Mouse (Mus musculus) heart, adult 2 months (tissue): ENCODE measurements around the gene D3Ertd254e. TPM values are rescaled to one million over a fixed set of nuclear protein-coding genes. Genes with fewer than 3 reads are reported as not detected.
A peak's percentile ranks its signal among the peaks of the same experiment; 100 is the strongest.

ENCODE experiments used
- DNase-seq, 2 experiments: peaks; one replicate each; pipeline ENCODE4 v3.0.0; 2021
- H3K27ac ChIP-seq: fragments of 200-600 bp; 2 replicates; pipeline ENCODE4 v1.8.1; 2022
- H3K27me3 ChIP-seq: fragments of 200-500 bp; 2 replicates; pipeline ENCODE4 v1.6.1; 2012; ENCODE audit warnings: mild to moderate bottlenecking, low read length, inconsistent platforms, mixed read lengths; ENCODE audit not compliant: control insufficient read depth, insufficient read depth
- H3K36me3 ChIP-seq: fragments of 200-500 bp; 2 replicates; pipeline ENCODE4 v1.6.1; 2012; ENCODE audit warnings: low read length, inconsistent platforms; ENCODE audit not compliant: control insufficient read depth, insufficient read depth
- H3K4me1 ChIP-seq: fragments of 200-500 bp; 2 replicates; pipeline ENCODE4 v1.6.1; 2011; ENCODE audit warnings: low read length; ENCODE audit not compliant: control insufficient read depth, insufficient read depth
- H3K4me3 ChIP-seq: fragments of 200-600 bp; 2 replicates; pipeline ENCODE4 v1.8.1; 2022
- H3K79me2 ChIP-seq: fragments of 200-500 bp; replicated peaks from 2 replicates; pipeline ENCODE4 v1.6.1; 2012; ENCODE audit warnings: mild to moderate bottlenecking, inconsistent platforms, low read length, moderate library complexity, mixed read lengths; ENCODE audit not compliant: control insufficient read depth, insufficient read depth
- H3K9ac ChIP-seq: fragments of 200-500 bp; 2 replicates; pipeline ENCODE4 v1.6.1; 2012; ENCODE audit warnings: low read depth, mild to moderate bottlenecking, control low read depth, inconsistent platforms, low read length, mixed read lengths
- CTCF ChIP-seq: fragments of 200-600 bp; IDR thresholded peaks from 2 replicates; pipeline ENCODE4 v1.8.1; 2022; ENCODE audit warnings: antibody characterized with exemption, mild to moderate bottlenecking, moderate library complexity
- EP300 ChIP-seq: fragments of 200-500 bp; IDR thresholded peaks from 2 replicates; pipeline ENCODE4 v1.6.1; 2011; ENCODE audit warnings: low read depth, low read length, control low read depth; ENCODE audit not compliant: insufficient read depth
- POLR2A ChIP-seq: fragments of 200-500 bp; IDR thresholded peaks from 2 replicates; pipeline ENCODE4 v1.6.1; 2011; ENCODE audit warnings: mild to moderate bottlenecking, low read depth, low read length, control low read depth; ENCODE audit not compliant: insufficient read depth
- WGBS: fragments of 180-500 bp; shearing (Covaris S2); methylation state at CpG from one replicate; pipeline ENCODE4 v1.1.7; 2018; 5-methylcytosine and 5-hydroxymethylcytosine counted together
- intact Hi-C: fragments of 180-260 bp; cut with DNase I; formaldehyde crosslinking; loops from one replicate; pipeline ENCODE4 v1.15.1; 2025
- polyA plus RNA-seq: library from polyadenylated mRNA; depleted of rRNA; stranded (reverse); fragments of >200 nt; gene quantifications from 2 replicates; pipeline ENCODE4 v1.2.3, GENCODE M21; 2012
- total RNA-seq, 2 experiments: library from RNA; stranded (reverse); gene quantifications; 2 replicates each; pipeline ENCODE4 v1.2.3; 2021

Gene D3Ertd254e
- total and polyA plus RNA-seq, 3 experiments: 0.96 to 3.7 (median 3.4) TPM

- Histone ChIP-seq H3K4me1 (no peaks in the 10 kb centered on the region), H3K4me3 (no peak overlapping the region), H3K9ac (no peak overlapping the region), H3K79me2 (no peaks in the 10 kb centered on the region), H3K27ac (no peak overlapping the region), H3K36me3 (no peaks in the 10 kb centered on the region), H3K27me3 (no peaks in the 10 kb centered on the region)
- TF ChIP-seq POLR2A: no peak
- no peak for TF ChIP-seq EP300
- no peak for TF ChIP-seq CTCF
- no peak for DNase-seq
- intact Hi-C loops: no loop called here
- whole genome bisulfite sequencing: 54% methylated on average over 1 of the region's 1 CpGs
Observed at GRCm38 (mm10) chr3:36138171-36138660, 12.6 kb upstream of the D3Ertd254e start.

- H3K4me3 ChIP-seq: no peak overlapping the region
- H3K27ac ChIP-seq: no peak overlapping the region
- no peak overlapping the region for H3K9ac ChIP-seq
- DNase-seq: no peak
- H3K79me2 ChIP-seq: no peaks in the 10 kb centered on the region
- no peaks in the 10 kb centered on the region for H3K4me1 ChIP-seq
- no peaks in the 10 kb centered on the region for H3K36me3 ChIP-seq
- no peak for TF ChIP-seq CTCF
- no peak for TF ChIP-seq POLR2A
- no peak for TF ChIP-seq EP300
- H3K27me3 ChIP-seq: no peaks in the 10 kb centered on the region
- intact Hi-C loops: no loop called here
Observed at GRCm38 (mm10) chr3:36138996-36139395, 11.8 kb upstream of the D3Ertd254e start.

GRCm38 (mm10) chr3:36150537-36150933 lies 282 bp upstream of the D3Ertd254e start:
- intact Hi-C loops: loop anchor here (5.0 kb wide), 2 partner anchors 83 to 153 kb away; partner anchors contain the start of gene Acad9
- TF ChIP-seq EP300: no peak
- no peak for TF ChIP-seq POLR2A
- TF ChIP-seq CTCF: no peak
- 16% methylated on average over 1 of the region's 1 CpGs for WGBS

GRCm38 (mm10) chr3:36155268-36155667 lies 4.5 kb downstream of the D3Ertd254e start:
- 22% methylated on average over 5 of the region's 5 CpGs for WGBS
- Histone ChIP-seq H3K4me1 (peaks cover 2% of the 10 kb centered on the region), H3K36me3 (no peaks in the 10 kb centered on the region), H3K27ac (no peak overlapping the region), H3K9ac (no peak overlapping the region), H3K27me3 (no peaks in the 10 kb centered on the region), H3K79me2 (peaks cover 3% of the 10 kb centered on the region; the same call in 1 of the 2 replicates), H3K4me3 (no peak overlapping the region)
- TF ChIP-seq POLR2A: no peak
- TF ChIP-seq CTCF: no peak
- no peak for TF ChIP-seq EP300
- intact Hi-C loops: no loop called here
- no peak for DNase-seq

More at GRCm38 (mm10) chr3:36150537-36150933, 282 bp upstream of the D3Ertd254e start:
- Histone ChIP-seq H3K4me1 (peaks cover 2% of the 10 kb centered on the region), H3K9ac (no peak overlapping the region), H3K79me2 (peaks cover 1% of the 10 kb centered on the region; the same call in 1 of the 2 replicates), H3K4me3 (peak overlapping the region; percentile 78), H3K27me3 (no peaks in the 10 kb centered on the region), H3K27ac (peak overlapping the region; percentile 59; the same call in 1 of the 2 replicates), H3K36me3 (no peaks in the 10 kb centered on the region)
- no peak for DNase-seq

- H3K27me3 ChIP-seq: no peaks in the 10 kb centered on the region
- H3K9ac ChIP-seq: no peak overlapping the region
- H3K4me1 ChIP-seq: no peaks in the 10 kb centered on the region
- no peaks in the 10 kb centered on the region for H3K79me2 ChIP-seq
- no peak for DNase-seq
- 86% methylated on average over 1 of the region's 1 CpGs for WGBS
- H3K27ac ChIP-seq: no peak overlapping the region
- TF ChIP-seq CTCF: no peak
- TF ChIP-seq POLR2A: no peak
- no peak for TF ChIP-seq EP300
- H3K36me3 ChIP-seq: no peaks in the 10 kb centered on the region
- H3K4me3 ChIP-seq: no peak overlapping the region
- intact Hi-C loops: no loop called here
Observed at GRCm38 (mm10) chr3:36170670-36171210, 19.9 kb downstream of the D3Ertd254e start.

- H3K27me3 ChIP-seq: no peaks in the 10 kb centered on the region
- no peak for DNase-seq
- H3K4me3 ChIP-seq: no peak overlapping the region
- no peak overlapping the region for H3K9ac ChIP-seq
- intact Hi-C loops: no loop called here
- no peak overlapping the region for H3K27ac ChIP-seq
- TF ChIP-seq EP300: no peak
- no peaks in the 10 kb centered on the region for H3K4me1 ChIP-seq
- no peaks in the 10 kb centered on the region for H3K36me3 ChIP-seq
- H3K79me2 ChIP-seq: no peaks in the 10 kb centered on the region
- WGBS: 96% methylated on average over 1 of the region's 1 CpGs
Observed at GRCm38 (mm10) chr3:36171348-36171747, 20.5 kb downstream of the D3Ertd254e start.
